ENCODE assay signal across 12 mouse cellular contexts in the genomic region with DNA sequence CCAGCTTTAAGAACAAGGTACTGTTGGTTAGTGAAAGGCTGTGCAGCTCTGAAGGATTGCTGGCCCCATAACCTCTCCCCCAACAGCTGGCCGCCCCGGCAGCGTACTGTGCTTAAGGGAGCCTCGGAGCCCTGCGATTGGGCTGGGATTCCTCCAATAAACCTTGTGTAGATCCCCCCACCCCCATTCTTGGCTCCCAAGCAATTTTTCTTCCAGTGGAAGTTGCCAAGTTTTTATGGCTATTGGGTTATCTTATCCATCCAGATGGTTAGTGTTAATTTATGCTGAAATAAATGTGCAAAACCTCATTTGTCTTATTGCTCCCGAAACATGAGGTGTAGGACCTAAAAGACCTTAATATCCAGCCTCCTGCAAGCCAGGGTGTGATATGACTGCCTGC.
DNase-seq lines count a peak whose midpoint lies in the region; ATAC-seq lines count a peak whose summit lies in the region.
"Had no signal": no experiment of that assay in that cellular context is flagged by ENCODE, and none has a peak within 500 bp of the region (broad histone marks: within the 10 kb centered on the region; RNA-seq: fewer than 3 reads in every experiment).

No protein-coding gene starts in this region.

- H3K4me2 ChIP-seq in kidney, embryonic 14.5 days (replicated peaks; ENCODE audit: low read depth, low read length), result no peak overlapping the region
- H3K4me2 ChIP-seq: embryonic facial prominence, embryonic 13.5 days had no signal

- DNase-seq in cerebellum, postnatal 10 days, result peak; percentile 72 to 75
- DNase-seq in cerebellum, postnatal 25 days, result no peak
- DNase-seq in kidney, adult 8-10 months, result no peak
- DNase-seq in MN1 (ENCODE audit: low spot score), result peak; percentile 54
- DNase-seq in kidney, postnatal 4 days, result peak; percentile 70 to 74
- DNase-seq in c-Kit-positive CD71-positive TER-119-positive erythroid progenitor cells, embryonic 14.5 days (ENCODE audit: low spot score), result no peak
- DNase-seq in adrenal gland, postnatal 4 days (ENCODE audit: low spot score in 2 of 2), result no peak
- DNase-seq: cerebellum, adult 18-20 months; gastrocnemius, postnatal 36 days; right cerebral cortex, adult 18-20 months had no signal

- H3K36me3 ChIP-seq in kidney, embryonic 14.5 days (ENCODE audit: control insufficient read depth, insufficient read depth, low read length), result no peaks in the 10 kb centered on the region
- H3K36me3 ChIP-seq: embryonic facial prominence, embryonic 13.5 days had no signal

- no peaks in the 10 kb centered on the region for H3K27me3 ChIP-seq in kidney, embryonic 14.5 days (ENCODE audit: control insufficient read depth, insufficient read depth, low read length)
- H3K27me3 ChIP-seq: embryonic facial prominence, embryonic 13.5 days had no signal

- H3K27ac ChIP-seq in kidney, embryonic 14.5 days (ENCODE audit: low read depth, low read length), result peak overlapping the region; percentile 30; the same call in 1 of the 2 replicates
- H3K27ac ChIP-seq: embryonic facial prominence, embryonic 13.5 days had no signal

- H3K9me3 ChIP-seq in kidney, embryonic 14.5 days (ENCODE audit: control insufficient read depth, low read length), result no peaks in the 10 kb centered on the region
- H3K9me3 ChIP-seq: embryonic facial prominence, embryonic 13.5 days had no signal

- ATAC-seq in kidney, embryonic 14.5 days (ENCODE audit: low FRiP score, low TSS enrichment), result peak; percentile 61

- peaks cover 34% of the 10 kb centered on the region for H3K4me1 ChIP-seq in kidney, embryonic 14.5 days (ENCODE audit: control insufficient read depth, insufficient read depth, low read length)

- 33% methylated on average over 6 of the region's 6 CpGs for WGBS in kidney, embryonic 14.5 days

- no peak overlapping the region for H3K9ac ChIP-seq in kidney, embryonic 14.5 days (ENCODE audit: low read depth, low read length)
- H3K9ac ChIP-seq: embryonic facial prominence, embryonic 13.5 days had no signal

- no peak overlapping the region for H3K4me3 ChIP-seq in kidney, embryonic 14.5 days (ENCODE audit: low read length)
- H3K4me3 ChIP-seq: embryonic facial prominence, embryonic 13.5 days had no signal

Comparison
In these comparisons a context has a peak if more than half of its experiments do, and no peak if none do; other contexts are left out.
1. DNase-seq: peak in cerebellum, postnatal 10 days (2 of 2), MN1 (single experiment) and kidney, postnatal 4 days (2 of 2); none in cerebellum, postnatal 25 days (0 of 2), kidney, adult 8-10 months (0 of 2), c-Kit-positive CD71-positive TER-119-positive erythroid progenitor cells, embryonic 14.5 days (single experiment) and adrenal gland, postnatal 4 days (0 of 2).